Mouse (Mus musculus) MEL (cell line): ENCODE measurements around the gene Lsamp. TPM values are rescaled to one million over a fixed set of nuclear protein-coding genes. Genes with fewer than 3 reads are reported as not detected.
A peak's percentile ranks its signal among the peaks of the same experiment; 100 is the strongest.

Source experiments
- DNase-seq: peaks from one replicate; pipeline ENCODE4 v3.0.0; 2011; ENCODE audit warnings: low read depth, low spot score
- H3K27ac ChIP-seq: 2 replicates; pipeline ENCODE4 v1.5.1; 2012; ENCODE audit warnings: low read depth, mild to moderate bottlenecking, control low read depth, low read length, moderate library complexity; ENCODE audit not compliant: control insufficient read depth
- H3K27me3 ChIP-seq, 2 experiments: fragments of 150-350 bp in 1 of 2; sonication (generic) in 1 of 2; 2 replicates each; pipeline ENCODE4 v1.6.1; 2012; ENCODE audit warnings: low read length in 2 of 2, mild to moderate bottlenecking in 2 of 2, improper control_type of control experiment in 1 of 2, moderate library complexity in 1 of 2; ENCODE audit not compliant: insufficient read depth in 2 of 2, control insufficient read depth in 1 of 2
- H3K36me3 ChIP-seq, 2 experiments: 2 replicates each; pipeline ENCODE4 v1.6.1; 2012 to 2014; ENCODE audit warnings: low read length in 2 of 2, improper control_type of control experiment in 1 of 2, inconsistent platforms in 1 of 2, mild to moderate bottlenecking in 1 of 2; ENCODE audit not compliant: insufficient read depth in 2 of 2, control insufficient read depth in 1 of 2
- H3K4me1 ChIP-seq, 2 experiments: fragments of 150-350 bp in 1 of 2; sonication (generic) in 1 of 2; 2 replicates each; pipeline ENCODE4 v1.6.1; 2012; ENCODE audit warnings: low read length in 2 of 2, improper control_type of control experiment in 1 of 2, mild to moderate bottlenecking in 1 of 2; ENCODE audit not compliant: insufficient read depth in 2 of 2, control insufficient read depth in 1 of 2
- H3K4me3 ChIP-seq, 2 experiments: fragments of 150-350 bp in 1 of 2; sonication (generic) in 1 of 2; 2 replicates each; pipeline ENCODE4 v1.5.1; 2012; ENCODE audit warnings: low read depth in 2 of 2, low read length in 2 of 2, mild to moderate bottlenecking in 2 of 2, moderate library complexity in 2 of 2, control low read depth in 1 of 2, improper control_type of control experiment in 1 of 2; ENCODE audit not compliant: control insufficient read depth in 1 of 2, insufficient read depth in 1 of 2
- H3K79me2 ChIP-seq: 2 replicates; pipeline ENCODE4 v1.6.1; 2012; ENCODE audit warnings: mild to moderate bottlenecking, low read length, moderate library complexity; ENCODE audit not compliant: control insufficient read depth, poor library complexity, insufficient read depth
- H3K9ac ChIP-seq: 2 replicates; pipeline ENCODE4 v1.6.1; 2012; ENCODE audit warnings: low read depth, mild to moderate bottlenecking, control low read depth, low read length, moderate library complexity; ENCODE audit not compliant: control insufficient read depth, poor library complexity, severe bottlenecking
- H3K9me3 ChIP-seq: fragments of 150-350 bp; sonication (generic); replicated peaks from 2 replicates; pipeline ENCODE4 v1.6.1; 2012; ENCODE audit warnings: mild to moderate bottlenecking, low read length, improper control_type of control experiment, moderate library complexity; ENCODE audit not compliant: insufficient read depth
- CTCF ChIP-seq, 3 experiments: IDR thresholded peaks in 2 of 3; conservative IDR thresholded peaks in 1 of 3; 2 replicates each; pipeline ENCODE4 v1.5.1; 2011 to 2012; ENCODE audit warnings: low read length in 3 of 3, low read depth in 2 of 3, mild to moderate bottlenecking in 2 of 3, improper control_type of control experiment in 1 of 3, inconsistent platforms in 1 of 3, mixed read lengths in 1 of 3, moderate library complexity in 1 of 3; ENCODE audit not compliant: control insufficient read depth in 1 of 3, insufficient read depth in 1 of 3, poor library complexity in 1 of 3, severe bottlenecking in 1 of 3
- ELF1 ChIP-seq: IDR thresholded peaks from 2 replicates; pipeline ENCODE4 v1.6.1; 2014; ENCODE audit warnings: low read depth, mild to moderate bottlenecking, inconsistent platforms, low read length, improper control_type of control experiment, moderate library complexity
- EP300 ChIP-seq, 2 experiments: IDR thresholded peaks; 2 replicates each; pipeline ENCODE4 v1.6.1; 2011; ENCODE audit warnings: improper control_type of control experiment in 2 of 2, low read length in 2 of 2, low read depth in 1 of 2, mild to moderate bottlenecking in 1 of 2
- ETS1 ChIP-seq: IDR thresholded peaks from 2 replicates; pipeline ENCODE4 v1.6.1; 2012; ENCODE audit warnings: low read depth, mild to moderate bottlenecking, inconsistent platforms, low read length, improper control_type of control experiment, moderate library complexity
- HCFC1 ChIP-seq: IDR thresholded peaks from 2 replicates; pipeline ENCODE4 v1.6.1; 2012; ENCODE audit warnings: low read depth, mild to moderate bottlenecking, inconsistent platforms, low read length, improper control_type of control experiment, moderate library complexity
- JUND ChIP-seq: IDR thresholded peaks from 2 replicates; pipeline ENCODE4 v1.6.1; 2011; ENCODE audit warnings: low read depth, mild to moderate bottlenecking, improper control_type of control experiment, low read length
- KAT2A ChIP-seq: conservative IDR thresholded peaks from 2 replicates; pipeline ENCODE4 v1.6.1; 2012; ENCODE audit warnings: low read depth, low read length, improper control_type of control experiment, inconsistent platforms
- MYB ChIP-seq: IDR thresholded peaks from 2 replicates; pipeline ENCODE4 v1.6.1; 2011; ENCODE audit warnings: mild to moderate bottlenecking, low read depth, low read length, improper control_type of control experiment
- RAD21 ChIP-seq: IDR thresholded peaks from 2 replicates; pipeline ENCODE4 v1.6.1; 2011; ENCODE audit warnings: mild to moderate bottlenecking, low read depth, low read length, improper control_type of control experiment
- SMC3 ChIP-seq: IDR thresholded peaks from 2 replicates; pipeline ENCODE4 v1.6.1; 2011; ENCODE audit warnings: low read depth, low read length, improper control_type of control experiment
- TAL1 ChIP-seq: IDR thresholded peaks from 2 replicates; pipeline ENCODE4 v1.6.1; 2012; ENCODE audit warnings: mild to moderate bottlenecking, inconsistent platforms, low read length, moderate library complexity, mixed read lengths
- TBP ChIP-seq: IDR thresholded peaks from 2 replicates; pipeline ENCODE4 v1.8.0; 2011; ENCODE audit warnings: low read depth, low read length, improper control_type of control experiment
- TCF12 ChIP-seq: IDR thresholded peaks from 2 replicates; pipeline ENCODE4 v1.6.1; 2014; ENCODE audit warnings: low read depth, mild to moderate bottlenecking, inconsistent platforms, low read length, improper control_type of control experiment, moderate library complexity
- USF1 ChIP-seq: IDR thresholded peaks from 2 replicates; pipeline ENCODE4 v1.6.1; 2014; ENCODE audit warnings: low read depth, mild to moderate bottlenecking, inconsistent platforms, low read length, improper control_type of control experiment, moderate library complexity
- polyA plus RNA-seq, 2 experiments: library from polyadenylated mRNA; stranded (reverse) in 1 of 2; unstranded in 1 of 2; fragments of >175 nt in 1 of 2; fragments of >200 nt in 1 of 2; gene quantifications; 2 replicates each; pipeline versions ENCODE4 v1.2.1 to v1.2.4; 2012; ENCODE audit warnings: low replicate concordance in 2 of 2, low read depth in 1 of 2; ENCODE audit not compliant: insufficient read length in 2 of 2, insufficient read depth in 1 of 2, missing spikeins in 1 of 2
- total RNA-seq: library from RNA; depleted of rRNA; stranded (reverse); fragments of 300-350 nt; gene quantifications from 2 replicates; pipeline ENCODE4 v1.2.3, GENCODE M21; 2012

Gene Lsamp
- total and polyA plus RNA-seq, 3 experiments, result 0.42 TPM; not detected in 2

DNA sequence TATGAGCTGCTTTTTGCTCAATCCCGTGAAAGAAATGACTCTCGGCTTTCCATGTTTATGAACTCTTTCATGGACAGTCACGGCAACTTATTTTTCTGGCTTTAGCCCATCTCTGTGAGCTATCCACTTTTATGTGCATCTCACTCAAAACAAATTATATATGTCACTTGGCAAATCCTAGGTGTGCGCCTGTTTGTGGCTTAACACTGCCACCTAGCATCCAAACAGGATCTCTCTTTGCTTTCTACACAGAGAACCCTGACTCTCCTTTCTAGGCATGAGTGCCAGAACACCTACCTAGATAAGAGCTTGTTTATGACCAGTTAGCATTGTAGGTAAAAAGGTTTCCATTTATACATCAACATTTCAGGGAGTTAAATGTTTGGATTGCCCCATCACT, 1146.9 kb downstream of the Lsamp start:
- peak; percentile 2 for DNase-seq

DNA sequence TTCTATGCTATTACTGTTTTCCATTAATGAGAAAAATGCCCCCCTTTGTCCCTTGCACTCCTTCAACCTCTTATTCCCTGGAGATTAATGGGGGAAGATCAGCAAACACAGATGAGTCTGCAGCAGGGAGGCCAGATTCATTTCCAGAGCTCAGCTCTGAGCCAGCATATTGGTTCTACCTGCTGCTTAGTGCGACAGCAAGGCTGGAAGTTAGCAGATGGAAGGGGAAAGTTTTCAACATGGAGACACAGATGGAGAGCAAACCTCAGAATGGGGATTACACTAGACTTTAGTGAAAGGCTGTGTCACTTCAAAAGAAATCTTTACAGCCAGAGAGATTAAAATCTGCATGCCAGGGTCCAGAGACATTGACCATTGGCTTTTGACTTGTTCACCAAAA, 1188.7 kb downstream of the Lsamp start:
- no peaks in the 10 kb centered on the region for H3K9me3 ChIP-seq

More for the DNA sequence above, 1146.9 kb downstream of the Lsamp start:
- no peaks in the 10 kb centered on the region for H3K9me3 ChIP-seq
- no peaks in the 10 kb centered on the region for H3K79me2 ChIP-seq
- no peaks in the 10 kb centered on the region for H3K36me3 ChIP-seq
- TF ChIP-seq RAD21, result peak; percentile 20
- TF ChIP-seq SMC3, result peak; percentile 19; the same call in 1 of the 2 replicates
- TF ChIP-seq CTCF (IDR thresholded peaks at IDR 0.05 in 2 of 3, conservative IDR thresholded peaks at IDR 0.05 in 1 of 3; ENCODE audit: control insufficient read depth in 1 of 3, insufficient read depth in 1 of 3, low read depth in 2 of 3, low read length in 3 of 3, poor library complexity in 1 of 3, severe bottlenecking in 1 of 3), result peak in 2 of 3 experiments; percentile 8 to 29; a peak in 2 of 6 replicates
- TF ChIP-seq JUND, result no peak
- TF ChIP-seq MYB, result no peak
- TF ChIP-seq, all 39 proteins: peak for 3
- Histone ChIP-seq H3K4me1 (no peaks in the 10 kb centered on the region), H3K27me3 (no peaks in the 10 kb centered on the region), H3K9ac (no peak overlapping the region), H3K27ac (no peak overlapping the region), H3K4me3 (no peak overlapping the region)

DNA sequence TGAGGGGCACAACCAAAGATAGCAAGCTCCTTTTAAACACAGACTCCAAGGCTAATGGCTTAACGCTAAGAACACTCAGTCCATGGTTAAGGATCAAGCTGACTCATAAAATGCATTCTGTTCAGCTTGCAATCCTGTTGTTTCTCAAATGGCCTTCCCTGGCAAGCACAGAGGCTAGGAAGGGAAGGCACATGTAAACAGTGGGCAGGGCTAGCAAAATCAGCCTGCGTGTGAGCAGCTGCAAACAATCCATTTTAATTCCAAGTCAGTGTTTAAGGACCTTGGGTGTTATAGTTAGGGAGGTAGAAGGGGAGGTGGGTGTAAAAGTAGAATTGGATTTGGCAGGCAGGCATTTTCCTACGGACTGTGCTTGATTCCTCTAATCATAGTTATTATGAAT, 1195.4 kb downstream of the Lsamp start:
- Histone ChIP-seq H3K9me3 (no peaks in the 10 kb centered on the region), H3K4me1 (no peaks in the 10 kb centered on the region), H3K36me3 (no peaks in the 10 kb centered on the region), H3K27ac (no peak overlapping the region), H3K27me3 (no peaks in the 10 kb centered on the region), H3K4me3 (no peak overlapping the region), H3K79me2 (no peaks in the 10 kb centered on the region), H3K9ac (no peak overlapping the region)
- TF ChIP-seq SMC3 (no peak), RAD21 (no peak), CTCF (IDR thresholded peaks at IDR 0.05 in 2 of 3, conservative IDR thresholded peaks at IDR 0.05 in 1 of 3; ENCODE audit: control insufficient read depth in 1 of 3, insufficient read depth in 1 of 3, low read depth in 2 of 3, low read length in 3 of 3, poor library complexity in 1 of 3, severe bottlenecking in 1 of 3) (no peak), TAL1 (no peak), KAT2A (no peak), TCF12 (no peak), JUND (no peak), EP300 (IDR thresholded peaks at IDR 0.05; ENCODE audit: low read depth in 1 of 2, low read length in 2 of 2) (no peak)
- no peak for DNase-seq

More for the DNA sequence above, 1188.7 kb downstream of the Lsamp start:
- H3K4me1 ChIP-seq, result no peaks in the 10 kb centered on the region
- no peaks in the 10 kb centered on the region for H3K36me3 ChIP-seq
- no peaks in the 10 kb centered on the region for H3K27me3 ChIP-seq
- no peak overlapping the region for H3K9ac ChIP-seq
- no peak overlapping the region for H3K4me3 ChIP-seq
- no peak overlapping the region for H3K27ac ChIP-seq
- no peak for TF ChIP-seq HCFC1
- TF ChIP-seq KAT2A, result no peak
- TF ChIP-seq RAD21, result no peak
- TF ChIP-seq MYB, result no peak
- TF ChIP-seq TBP, result no peak
- no peak for TF ChIP-seq USF1
- TF ChIP-seq ELF1, result no peak
- TF ChIP-seq ETS1, result no peak
- TF ChIP-seq, all 39 proteins: peak for 0
- no peak for DNase-seq
- H3K79me2 ChIP-seq, result no peaks in the 10 kb centered on the region
